Mouse (Mus musculus): ENCODE results near the gene Sash1. TPM values are rescaled to one million over a fixed set of nuclear protein-coding genes. Genes with fewer than 3 reads are reported as not detected.

Gene Sash1
- polyA plus RNA-seq, 1 experiment from 2014 or later = 3.3 TPM

- Histone ChIP-seq H3K27me3 (ENCODE audit: control insufficient read depth, insufficient read depth, low read length) (no peaks in the 10 kb centered on the region), H3K4me1 (ENCODE audit: control insufficient read depth, insufficient read depth, low read length) (peaks cover 6% of the 10 kb centered on the region), H3K4me3 (ENCODE audit: low read depth, low read length) (no peak overlapping the region), H3K9ac (replicated peaks; ENCODE audit: low read length) (no peak overlapping the region), H3K27ac (replicated peaks; ENCODE audit: low read depth, low read length) (peak overlapping the region; percentile 59; the same call in 1 of the 2 replicates), H3K4me2 (ENCODE audit: low read depth, low read length) (peak overlapping the region; percentile 33), H3K9me3 (replicated peaks; ENCODE audit: control insufficient read depth, low read length) (no peaks in the 10 kb centered on the region), H3K36me3 (replicated peaks; ENCODE audit: control insufficient read depth, insufficient read depth, low read depth, low read length) (no peaks in the 10 kb centered on the region)
- WGBS = 61% methylated on average over 11 of the region's 11 CpGs
- no peak for DNase-seq (ENCODE audit: low spot score)
- ATAC-seq (replicated peaks; ENCODE audit: insufficient number of reproducible peaks, low FRiP score, low TSS enrichment, low read depth) = no peak
Observed at GRCm38 (mm10) chr10:8756604-8757354, 129.1 kb downstream of the Sash1 start.

GRCm38 (mm10) chr10:8753377-8753776, 132.5 kb downstream of the Sash1 start:
- H3K9ac ChIP-seq (replicated peaks; ENCODE audit: low read length) = no peak overlapping the region
- DNase-seq (ENCODE audit: low spot score) = no peak
- 80% methylated on average over 3 of the region's 3 CpGs for WGBS
- no peaks in the 10 kb centered on the region for H3K27me3 ChIP-seq (ENCODE audit: control insufficient read depth, insufficient read depth, low read length)
- no peak overlapping the region for H3K4me2 ChIP-seq (ENCODE audit: low read depth, low read length)
- H3K9me3 ChIP-seq (replicated peaks; ENCODE audit: control insufficient read depth, low read length) = no peaks in the 10 kb centered on the region
- H3K4me3 ChIP-seq (ENCODE audit: low read depth, low read length) = no peak overlapping the region
- ATAC-seq (replicated peaks; ENCODE audit: insufficient number of reproducible peaks, low FRiP score, low TSS enrichment, low read depth) = no peak
- peaks cover 3% of the 10 kb centered on the region; the same call in 1 of the 2 replicates for H3K4me1 ChIP-seq (ENCODE audit: control insufficient read depth, insufficient read depth, low read length)
- no peak overlapping the region for H3K27ac ChIP-seq (replicated peaks; ENCODE audit: low read depth, low read length)
- no peaks in the 10 kb centered on the region for H3K36me3 ChIP-seq (replicated peaks; ENCODE audit: control insufficient read depth, insufficient read depth, low read depth, low read length)

- no peak overlapping the region for H3K9ac ChIP-seq (replicated peaks; ENCODE audit: low read length)
- ATAC-seq (replicated peaks; ENCODE audit: insufficient number of reproducible peaks, low FRiP score, low TSS enrichment, low read depth) (no peak), DNase-seq (ENCODE audit: low spot score) (no peak)
- WGBS = 83% methylated on average over 7 of the region's 7 CpGs
- H3K4me1 ChIP-seq (ENCODE audit: control insufficient read depth, insufficient read depth, low read length) = peaks cover 3% of the 10 kb centered on the region; the same call in 1 of the 2 replicates
- no peak overlapping the region for H3K4me3 ChIP-seq (ENCODE audit: low read depth, low read length)
- H3K4me2 ChIP-seq (ENCODE audit: low read depth, low read length) = no peak overlapping the region
- H3K9me3 ChIP-seq (replicated peaks; ENCODE audit: control insufficient read depth, low read length) = no peaks in the 10 kb centered on the region
- H3K27me3 ChIP-seq (ENCODE audit: control insufficient read depth, insufficient read depth, low read length) = no peaks in the 10 kb centered on the region
- no peaks in the 10 kb centered on the region for H3K36me3 ChIP-seq (replicated peaks; ENCODE audit: control insufficient read depth, insufficient read depth, low read depth, low read length)
- no peak overlapping the region for H3K27ac ChIP-seq (replicated peaks; ENCODE audit: low read depth, low read length)
Observed at GRCm38 (mm10) chr10:8752436-8752835, 133.4 kb downstream of the Sash1 start.

- no peak for ATAC-seq (replicated peaks; ENCODE audit: insufficient number of reproducible peaks, low FRiP score, low TSS enrichment, low read depth)
- H3K27me3 ChIP-seq (ENCODE audit: control insufficient read depth, insufficient read depth, low read length) = no peaks in the 10 kb centered on the region
- H3K27ac ChIP-seq (replicated peaks; ENCODE audit: low read depth, low read length) = no peak overlapping the region
Observed at GRCm38 (mm10) chr10:8749537-8749936, 136.3 kb downstream of the Sash1 start.

GRCm38 (mm10) chr10:8747450-8748212, 138.2 kb downstream of the Sash1 start:
- Histone ChIP-seq H3K27me3 (ENCODE audit: control insufficient read depth, insufficient read depth, low read length) (no peaks in the 10 kb centered on the region), H3K4me3 (ENCODE audit: low read depth, low read length) (no peak overlapping the region), H3K9me3 (replicated peaks; ENCODE audit: control insufficient read depth, low read length) (no peaks in the 10 kb centered on the region), H3K27ac (replicated peaks; ENCODE audit: low read depth, low read length) (no peak overlapping the region), H3K36me3 (replicated peaks; ENCODE audit: control insufficient read depth, insufficient read depth, low read depth, low read length) (no peaks in the 10 kb centered on the region), H3K4me1 (ENCODE audit: control insufficient read depth, insufficient read depth, low read length) (no peaks in the 10 kb centered on the region), H3K9ac (replicated peaks; ENCODE audit: low read length) (no peak overlapping the region), H3K4me2 (ENCODE audit: low read depth, low read length) (no peak overlapping the region)
- 86% methylated on average over 21 of the region's 21 CpGs for WGBS
- DNase-seq (ENCODE audit: low spot score) = no peak
- no peak for ATAC-seq (replicated peaks; ENCODE audit: insufficient number of reproducible peaks, low FRiP score, low TSS enrichment, low read depth)

More at GRCm38 (mm10) chr10:8749537-8749936, 136.3 kb downstream of the Sash1 start:
- WGBS = 78% methylated on average over 11 of the region's 11 CpGs
- no peaks in the 10 kb centered on the region for H3K4me1 ChIP-seq (ENCODE audit: control insufficient read depth, insufficient read depth, low read length)
- H3K36me3 ChIP-seq (replicated peaks; ENCODE audit: control insufficient read depth, insufficient read depth, low read depth, low read length) = no peaks in the 10 kb centered on the region
- DNase-seq (ENCODE audit: low spot score) = no peak
- H3K4me2 ChIP-seq (ENCODE audit: low read depth, low read length) = no peak overlapping the region
- H3K4me3 ChIP-seq (ENCODE audit: low read depth, low read length) = no peak overlapping the region
- H3K9ac ChIP-seq (replicated peaks; ENCODE audit: low read length) = no peak overlapping the region
- H3K9me3 ChIP-seq (replicated peaks; ENCODE audit: control insufficient read depth, low read length) = no peaks in the 10 kb centered on the region

- no peak for ATAC-seq (replicated peaks; ENCODE audit: insufficient number of reproducible peaks, low FRiP score, low TSS enrichment, low read depth)
- Histone ChIP-seq H3K4me3 (ENCODE audit: low read depth, low read length) (no peak overlapping the region), H3K9ac (replicated peaks; ENCODE audit: low read length) (no peak overlapping the region), H3K36me3 (replicated peaks; ENCODE audit: control insufficient read depth, insufficient read depth, low read depth, low read length) (peaks cover 3% of the 10 kb centered on the region; the same call in 1 of the 2 replicates), H3K4me2 (ENCODE audit: low read depth, low read length) (no peak overlapping the region), H3K9me3 (replicated peaks; ENCODE audit: control insufficient read depth, low read length) (no peaks in the 10 kb centered on the region), H3K27me3 (ENCODE audit: control insufficient read depth, insufficient read depth, low read length) (no peaks in the 10 kb centered on the region), H3K4me1 (ENCODE audit: control insufficient read depth, insufficient read depth, low read length) (no peaks in the 10 kb centered on the region), H3K27ac (replicated peaks; ENCODE audit: low read depth, low read length) (no peak overlapping the region)
- WGBS = 78% methylated on average over 14 of the region's 14 CpGs
- DNase-seq (ENCODE audit: low spot score) = no peak
Observed at GRCm38 (mm10) chr10:8746082-8746696, 139.7 kb downstream of the Sash1 start.

GRCm38 (mm10) chr10:8742872-8743271, 143.0 kb downstream of the Sash1 start:
- WGBS = 44% methylated on average over 2 of the region's 2 CpGs
- H3K4me3 ChIP-seq (ENCODE audit: low read depth, low read length) = no peak overlapping the region
- H3K4me1 ChIP-seq (ENCODE audit: control insufficient read depth, insufficient read depth, low read length) = no peaks in the 10 kb centered on the region
- ATAC-seq (replicated peaks; ENCODE audit: insufficient number of reproducible peaks, low FRiP score, low TSS enrichment, low read depth) (no peak), DNase-seq (ENCODE audit: low spot score) (peak; percentile 84)
- no peak overlapping the region for H3K4me2 ChIP-seq (ENCODE audit: low read depth, low read length)
- peaks cover 5% of the 10 kb centered on the region; the same call in 1 of the 2 replicates for H3K36me3 ChIP-seq (replicated peaks; ENCODE audit: control insufficient read depth, insufficient read depth, low read depth, low read length)
- no peak overlapping the region for H3K27ac ChIP-seq (replicated peaks; ENCODE audit: low read depth, low read length)
- no peak overlapping the region for H3K9ac ChIP-seq (replicated peaks; ENCODE audit: low read length)
- H3K27me3 ChIP-seq (ENCODE audit: control insufficient read depth, insufficient read depth, low read length) = no peaks in the 10 kb centered on the region
- no peaks in the 10 kb centered on the region for H3K9me3 ChIP-seq (replicated peaks; ENCODE audit: control insufficient read depth, low read length)
